Mouse (Mus musculus) kidney, adult 2 months (tissue): ENCODE measurements around the gene Slc6a9.

Experiments
- CTCF ChIP-seq: fragments of 200-500 bp; conservative IDR thresholded peaks from 2 replicates; pipeline ENCODE4 v1.5.1; 2011; ENCODE audit warnings: low read depth, mild to moderate bottlenecking, control low read depth, low read length, moderate library complexity, mixed read lengths; ENCODE audit not compliant: insufficient read depth, insufficient read length
- POLR2A ChIP-seq: fragments of 200-500 bp; IDR thresholded peaks from one replicate; pipeline ENCODE4 v1.6.1; 2011; ENCODE audit warnings: low read depth, low read length, control low read depth

DNA sequence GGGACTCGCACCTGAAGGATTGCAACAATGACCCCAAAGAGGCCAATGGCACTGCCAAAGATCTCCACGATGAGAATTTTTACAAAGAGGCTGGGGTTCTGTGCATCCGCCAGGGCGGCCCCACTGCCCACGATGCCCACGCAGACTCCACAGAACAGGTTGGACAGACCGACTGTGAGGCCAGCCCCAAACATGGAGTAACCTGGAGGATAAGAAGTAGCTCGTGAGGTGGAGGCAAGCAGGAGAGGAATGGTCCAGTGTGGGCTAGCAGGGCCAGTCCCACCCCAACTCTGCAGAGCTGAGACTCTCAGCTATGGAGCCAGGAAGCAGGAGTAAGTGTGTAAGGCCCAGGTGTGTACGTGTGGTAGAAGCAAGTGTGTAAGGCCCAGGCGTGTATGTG, 50.8 kb downstream of the Slc6a9 start:
- no peak for TF ChIP-seq POLR2A
- TF ChIP-seq CTCF, result no peak
